Mouse (Mus musculus) E14TG2a.4 (cell line): ENCODE results near the gene Hes7.

Experiments used
- CTCF ChIP-seq: conservative IDR thresholded peaks from 2 replicates; pipeline ENCODE4 v1.5.1; 2014; ENCODE audit warnings: low read length
- POU5F1 ChIP-seq: IDR thresholded peaks from 2 replicates; pipeline ENCODE4 v1.6.1; 2014; ENCODE audit warnings: low read length, borderline replicate concordance

GRCm38 (mm10) chr11:69099177-69099914 lies 20.9 kb upstream of the Hes7 start:
- TF ChIP-seq CTCF (no peak), POU5F1 (no peak)
